Mouse (Mus musculus) ovary, postnatal 10 days (tissue): ENCODE measurements at regions not wholly inside any gene's neighbourhood (a gene's known extent, or its start where the extent isn't known, plus 50 kb on each side); places are given as distances from the start of the nearest gene placed in this dataset.
A peak's percentile ranks its signal among the peaks of the same experiment; 100 is the strongest.

Experiments used
- DNase-seq: peaks from one replicate; pipeline ENCODE4 v3.0.0; 2022; ENCODE audit warnings: low spot score

DNA sequence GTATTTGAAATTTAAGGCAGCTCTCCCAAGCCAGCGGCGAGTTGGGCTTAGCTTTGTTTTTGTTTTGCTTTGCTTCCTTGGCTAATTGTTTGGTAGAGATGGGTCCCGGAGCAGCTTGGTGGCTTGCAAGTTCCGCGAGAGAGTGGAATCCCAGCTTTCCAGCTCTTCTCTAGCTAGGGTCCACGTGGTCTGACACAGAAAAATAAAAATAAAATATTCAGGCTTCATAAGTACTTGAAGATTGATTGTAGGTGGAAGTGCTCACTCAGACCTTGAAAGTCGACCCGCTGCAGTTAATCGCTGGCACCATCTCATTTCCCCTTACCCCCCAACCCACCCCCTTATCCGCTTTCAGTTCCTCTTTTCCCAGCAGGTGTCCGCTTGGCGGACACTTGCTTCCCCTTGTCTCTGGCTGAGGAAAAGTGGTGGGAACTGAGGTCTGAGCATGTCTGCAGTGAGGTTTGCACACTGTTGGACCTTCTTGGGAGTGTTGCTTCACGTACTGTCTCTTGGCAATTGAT, 198.5 kb downstream of the Dusp6 start:
- DNase-seq: no peak

DNA sequence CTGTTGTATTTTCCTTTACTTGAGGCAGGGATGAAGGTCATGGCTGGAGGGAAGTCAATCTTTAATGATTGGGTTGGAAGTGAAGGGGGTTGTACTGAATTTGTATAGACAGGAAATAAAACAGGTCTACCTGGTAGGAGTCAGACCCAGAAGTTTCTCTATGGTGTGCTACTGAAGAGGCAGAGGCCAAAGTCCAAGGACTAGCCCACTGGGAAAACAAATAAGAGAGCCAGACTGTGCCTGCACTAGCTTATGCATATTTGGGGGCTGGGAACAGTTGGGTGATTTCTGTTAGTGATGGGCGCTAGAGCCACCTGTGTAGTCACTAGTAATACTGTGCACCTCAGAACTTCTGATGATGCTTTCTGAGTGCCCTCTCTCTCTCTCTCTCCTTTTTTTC, 203.7 kb downstream of the Dusp6 start:
- DNase-seq: no peak

DNA sequence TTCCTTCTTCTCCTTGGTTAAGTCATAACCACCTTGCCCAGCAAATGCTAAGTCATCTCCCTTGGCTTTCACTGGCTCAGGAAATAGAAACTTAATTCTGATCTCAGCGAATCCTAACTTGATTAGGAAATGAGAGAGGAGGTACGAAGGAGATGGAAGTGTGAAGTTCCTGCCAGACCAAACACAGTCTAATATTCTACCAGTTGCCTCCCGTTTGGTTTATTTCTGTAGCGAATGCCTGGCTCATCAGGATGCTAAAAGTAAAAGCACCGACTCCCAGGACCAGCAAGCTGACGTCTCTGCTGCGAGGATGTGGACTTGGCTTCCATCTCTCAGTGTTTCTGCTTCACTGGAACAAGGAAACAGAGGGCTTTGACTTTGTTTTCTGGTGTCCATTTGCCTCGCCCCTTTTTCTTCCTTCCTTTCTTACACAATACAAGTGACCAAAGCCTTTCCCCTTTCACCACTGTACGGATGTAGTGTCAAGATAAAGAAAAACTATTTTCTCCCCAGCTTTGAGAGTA, 204.3 kb downstream of the Dusp6 start:
- DNase-seq: no peak

DNA sequence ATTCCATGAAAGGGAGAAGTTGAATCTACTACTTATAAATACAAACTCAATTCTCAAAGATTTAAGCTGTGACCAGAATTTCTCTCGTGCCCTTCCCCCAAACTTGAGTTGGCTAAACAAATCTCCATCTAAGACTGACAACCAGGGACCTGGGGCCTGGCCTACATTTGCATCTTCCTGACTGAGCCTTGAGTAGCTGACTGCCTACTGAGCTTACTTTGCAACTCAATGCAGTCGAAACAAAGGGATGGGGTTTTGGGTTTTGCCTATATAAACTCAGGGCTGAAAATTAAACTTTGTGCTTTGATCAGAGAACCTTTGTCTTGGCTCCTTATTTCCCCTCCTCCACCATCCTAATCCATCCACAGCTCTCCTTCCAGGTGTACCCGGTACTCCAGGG, 205.9 kb downstream of the Dusp6 start:
- DNase-seq: no peak

DNA sequence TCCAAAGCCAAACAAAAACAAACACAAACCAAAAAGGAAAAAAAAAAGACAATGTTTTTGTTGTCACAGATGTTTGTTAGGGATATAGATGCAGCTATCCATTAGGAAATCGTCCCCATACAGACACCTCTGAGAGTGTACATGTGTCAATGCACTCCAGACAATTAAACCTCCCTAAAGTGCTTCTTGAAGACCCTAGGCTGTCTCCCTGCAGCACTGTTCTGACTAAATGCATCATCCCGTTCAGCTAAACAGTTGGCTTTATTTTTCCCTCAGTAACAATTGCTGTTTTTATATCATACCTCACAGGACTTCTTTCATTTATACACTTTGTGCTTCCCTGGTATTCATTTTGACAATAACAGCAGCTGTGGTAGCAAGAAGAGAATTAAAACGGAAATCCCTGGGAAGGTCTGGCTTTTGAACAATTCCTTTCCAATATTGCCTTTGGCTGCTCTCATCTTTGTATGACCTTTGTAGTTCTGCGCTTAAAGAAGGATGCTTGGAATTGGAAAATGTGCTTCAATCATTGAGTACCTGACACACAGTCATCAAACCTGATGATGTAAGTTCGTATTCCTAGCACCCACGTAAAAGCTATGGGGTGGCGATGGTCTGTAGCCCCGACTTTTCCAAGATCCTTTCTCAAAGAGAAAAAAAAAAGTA, 208.9 kb downstream of the Dusp6 start:
- DNase-seq: no peak

DNA sequence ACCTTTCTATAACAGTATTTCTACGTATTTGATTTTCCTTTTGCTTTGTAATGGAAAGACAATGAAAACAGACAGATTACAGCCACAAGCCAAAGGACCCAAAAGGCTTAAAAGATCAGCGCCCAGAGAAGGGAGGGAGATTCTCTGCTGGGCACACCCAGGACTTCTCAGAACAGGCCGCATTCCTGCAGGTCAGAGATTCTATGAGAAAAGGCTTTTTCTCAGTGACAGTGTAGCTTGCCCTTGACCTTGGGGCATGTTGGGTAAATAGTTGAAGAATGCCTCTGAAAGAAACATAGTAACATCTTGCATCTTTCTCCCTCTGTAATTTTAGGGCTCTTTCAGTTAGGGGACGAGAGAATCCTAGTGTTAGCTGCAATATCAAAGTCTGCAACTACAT, 209.8 kb downstream of the Dusp6 start:
- no peak for DNase-seq

DNA sequence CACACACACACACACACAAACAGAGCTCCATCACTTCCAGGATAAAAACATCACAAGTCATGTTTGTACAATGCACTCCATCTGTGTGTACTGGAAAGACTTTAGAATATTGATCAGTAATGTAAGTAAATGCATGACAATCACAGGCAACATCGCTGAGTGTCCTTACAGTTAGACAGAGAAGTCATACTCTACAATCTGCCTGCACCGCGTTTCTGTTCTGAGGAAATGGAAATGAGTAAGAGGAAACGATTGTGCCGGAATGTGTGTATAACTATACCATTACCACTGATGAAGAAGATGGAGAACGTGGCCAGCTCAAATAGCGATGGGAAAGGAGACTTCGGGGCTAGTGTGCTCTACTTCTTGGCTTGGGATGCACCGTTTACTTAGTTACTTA, 210.7 kb downstream of the Dusp6 start:
- no peak for DNase-seq

DNA sequence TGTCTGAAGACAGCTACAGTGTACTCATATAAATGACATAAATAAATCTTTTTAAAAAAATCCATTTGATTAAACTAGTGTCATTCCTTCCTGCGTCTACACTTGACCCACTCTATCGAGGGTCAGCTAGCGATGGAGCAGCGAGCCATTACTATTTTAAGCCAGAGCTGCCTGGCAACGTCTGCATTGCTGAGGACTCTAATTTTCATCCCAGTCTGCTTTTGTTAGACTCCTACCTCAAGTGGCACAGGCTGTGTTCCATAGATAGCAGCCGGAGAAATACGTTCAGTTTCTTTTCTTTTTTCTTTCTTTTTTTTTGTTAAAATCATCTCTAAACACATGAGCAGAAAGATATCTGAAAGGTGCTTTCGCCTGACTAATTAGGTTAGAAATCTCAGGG, 211.5 kb downstream of the Dusp6 start:
- DNase-seq: no peak

DNA sequence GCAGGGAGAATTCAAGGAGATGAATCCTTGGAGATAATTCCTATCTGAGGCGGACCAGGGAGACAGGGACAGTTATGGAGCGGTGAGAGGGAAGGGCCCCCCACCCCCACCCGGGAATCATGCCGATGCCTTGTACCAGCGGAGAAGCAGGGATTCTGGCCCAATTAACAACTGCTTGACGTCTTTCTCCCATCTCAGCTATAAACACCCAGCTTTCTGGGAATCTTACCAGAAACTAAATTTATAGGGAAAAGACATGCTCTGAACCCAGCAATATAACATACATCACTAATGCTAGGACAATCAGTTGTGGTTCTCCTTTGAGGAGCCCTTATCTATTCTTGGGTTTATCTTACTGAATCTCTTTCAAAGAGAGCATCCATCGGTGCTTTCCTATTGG, 213.2 kb downstream of the Dusp6 start:
- no peak for DNase-seq

DNA sequence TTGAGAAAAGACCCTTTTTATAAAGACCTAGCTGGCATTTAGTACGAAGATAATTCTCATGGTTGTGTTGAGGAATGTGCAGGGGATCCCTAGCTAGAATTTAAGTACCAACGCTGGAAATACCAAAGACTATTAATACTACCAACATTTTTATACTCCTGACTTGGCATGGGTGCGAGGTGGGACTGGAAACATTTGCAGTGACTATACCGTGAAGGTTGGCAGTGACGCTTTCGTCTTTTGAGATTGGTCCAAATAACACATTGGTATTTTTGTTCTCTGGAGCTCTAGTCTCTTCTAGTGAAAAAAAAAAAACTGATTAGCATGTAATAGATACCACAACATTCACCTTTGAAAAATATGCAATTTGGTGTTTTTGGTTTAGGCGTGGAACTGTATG, 213.7 kb downstream of the Dusp6 start:
- no peak for DNase-seq

DNA sequence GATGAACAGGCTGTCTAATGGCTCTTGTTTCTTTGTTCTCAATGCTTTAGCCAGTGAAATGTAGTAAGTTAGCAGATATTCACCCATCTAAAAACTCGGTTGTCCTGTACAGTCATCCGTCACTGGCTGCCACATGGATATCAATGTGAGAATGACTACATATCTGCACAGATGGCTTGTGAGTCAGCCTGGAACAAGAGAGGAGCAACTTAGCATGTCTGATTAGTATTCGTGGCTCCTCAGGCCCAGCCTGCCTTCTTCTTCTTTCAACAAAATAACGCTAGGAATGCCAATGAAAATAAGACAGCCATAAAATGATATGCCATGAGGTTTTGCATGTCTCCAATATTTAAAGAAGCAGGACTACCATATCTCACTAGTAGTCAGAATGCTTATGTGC, 217.5 kb downstream of the Dusp6 start:
- no peak for DNase-seq

DNA sequence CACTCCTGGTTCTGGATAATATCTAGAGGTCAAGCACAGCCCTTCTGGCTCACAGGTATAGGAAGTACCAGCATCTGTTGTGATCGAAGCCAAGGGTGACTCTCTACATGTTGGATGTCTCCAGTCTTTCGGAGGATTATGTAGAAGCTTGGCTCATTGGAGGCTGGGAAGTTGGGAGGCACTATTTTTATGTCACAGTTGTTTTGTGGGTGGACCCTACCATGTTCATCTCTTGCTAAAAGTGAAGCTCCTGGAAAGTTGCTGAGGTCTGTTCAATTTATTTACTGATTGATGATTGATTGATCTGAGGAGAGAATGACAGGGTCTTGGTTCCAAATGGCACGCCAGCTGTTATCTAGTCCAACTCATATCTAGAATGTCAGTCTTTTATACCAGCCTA, 219.0 kb downstream of the Dusp6 start:
- no peak for DNase-seq

DNA sequence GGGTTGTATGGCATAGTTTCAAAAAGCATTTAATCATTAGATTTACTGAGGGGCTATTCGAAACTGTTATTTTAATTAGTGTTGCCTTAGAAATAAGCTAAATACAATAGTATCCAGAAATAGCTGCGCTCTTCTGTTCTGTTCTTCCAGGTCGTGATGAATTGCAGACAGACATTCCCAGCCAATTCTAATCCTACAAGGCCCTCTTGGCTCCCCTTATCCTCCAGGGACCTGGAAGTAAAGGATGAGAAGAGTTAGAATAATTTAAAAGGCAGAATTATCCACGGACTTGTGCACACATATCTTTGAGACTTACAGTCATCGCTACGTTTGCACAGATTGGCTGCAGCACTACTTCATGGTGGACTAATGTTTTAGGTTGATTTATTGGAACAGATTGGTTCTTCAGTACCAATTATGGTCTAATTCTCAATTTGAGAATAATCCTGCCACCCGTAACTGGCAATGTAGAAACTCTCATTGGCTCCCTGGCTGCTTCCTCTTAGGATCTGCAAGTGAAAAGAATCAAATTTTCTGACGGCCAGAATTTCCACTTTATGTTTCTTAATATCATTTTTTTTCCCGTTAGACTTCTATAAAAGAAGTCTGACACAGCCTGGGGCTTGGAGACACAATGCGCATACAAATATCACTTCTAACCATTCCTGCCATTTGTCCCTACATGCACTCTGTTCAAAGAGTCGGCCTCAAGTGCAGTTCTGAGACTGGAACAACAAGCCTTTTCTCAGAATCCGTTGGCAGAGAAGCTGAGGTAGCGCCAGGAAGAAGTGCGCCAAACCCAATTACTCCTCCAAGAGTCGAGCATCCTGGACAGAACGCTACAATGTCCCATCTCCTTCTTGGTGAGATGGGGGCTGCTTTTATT, 225.4 kb downstream of the Dusp6 start:
- DNase-seq: no peak

DNA sequence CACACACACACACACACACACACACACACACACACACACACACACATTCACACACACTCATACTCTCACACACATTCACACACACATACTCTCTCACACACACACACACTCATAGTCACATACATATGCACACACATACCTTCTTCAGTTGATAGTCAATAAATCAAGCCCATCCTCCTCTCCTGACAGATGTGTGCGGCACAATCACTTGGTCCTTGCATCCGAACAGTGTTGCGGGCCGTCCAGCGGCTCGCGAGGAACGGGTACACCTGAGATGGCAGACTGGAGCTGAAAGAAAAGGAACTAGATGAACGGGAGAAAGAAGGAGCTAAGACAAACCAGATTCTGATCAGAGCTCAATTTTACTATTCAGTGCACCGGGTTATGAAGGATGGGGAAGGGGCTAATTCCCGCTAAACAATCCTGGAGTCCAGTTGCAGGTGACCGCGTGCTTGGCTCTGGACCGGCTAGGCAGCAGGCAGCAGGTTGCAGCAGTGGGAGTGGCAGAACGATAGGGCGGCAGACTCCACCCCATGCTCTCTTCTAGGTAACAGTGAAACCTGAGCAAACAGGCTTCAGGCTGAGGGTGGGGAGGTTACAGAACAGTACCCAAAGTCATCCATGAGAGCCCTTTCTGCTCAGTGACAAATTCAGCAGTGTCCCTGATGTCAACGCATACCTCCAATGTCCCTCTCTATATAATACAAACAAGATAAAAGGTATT, 247.8 kb downstream of the Csl start:
- no peak for DNase-seq

DNA sequence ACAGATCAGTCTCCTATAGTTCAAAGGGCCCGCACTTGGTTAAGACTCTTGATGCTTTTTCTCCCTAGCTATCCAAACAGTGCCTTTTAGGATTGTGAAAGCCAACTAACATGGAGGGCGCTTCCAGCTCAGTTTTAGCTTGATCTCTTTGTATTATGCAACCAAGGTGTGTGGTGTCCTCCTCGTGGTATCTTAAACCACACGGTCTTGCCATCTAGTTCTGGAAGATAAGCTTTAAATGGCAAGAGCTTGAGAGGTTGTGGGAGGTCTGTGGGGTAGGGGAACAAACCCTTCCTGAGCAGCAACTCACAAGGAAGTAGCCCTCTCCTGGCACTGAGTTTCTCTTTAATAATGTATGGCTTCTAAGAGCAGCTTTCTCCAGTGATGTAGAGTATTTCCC, 241.5 kb downstream of the Csl start:
- no peak for DNase-seq

DNA sequence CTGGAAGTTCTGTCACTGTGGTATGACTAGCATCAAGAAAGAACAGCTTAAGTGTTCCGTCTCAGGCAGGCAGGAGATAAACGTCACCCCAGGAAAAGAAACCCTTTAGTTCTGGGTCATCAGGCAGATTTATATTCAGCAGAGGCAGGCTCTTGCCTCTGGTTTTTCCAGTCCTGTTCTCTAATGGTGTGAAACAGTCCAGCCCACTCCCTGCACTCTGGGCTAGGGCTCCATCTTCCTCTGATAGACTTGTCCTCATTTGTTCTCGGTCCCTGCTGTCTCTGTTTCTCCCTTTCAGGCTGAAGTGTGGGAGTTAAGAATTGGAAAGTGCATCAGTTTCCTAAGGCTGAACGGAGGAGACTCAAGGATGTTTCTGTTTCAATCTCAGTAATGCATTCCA, 240.0 kb downstream of the Csl start:
- DNase-seq: no peak

DNA sequence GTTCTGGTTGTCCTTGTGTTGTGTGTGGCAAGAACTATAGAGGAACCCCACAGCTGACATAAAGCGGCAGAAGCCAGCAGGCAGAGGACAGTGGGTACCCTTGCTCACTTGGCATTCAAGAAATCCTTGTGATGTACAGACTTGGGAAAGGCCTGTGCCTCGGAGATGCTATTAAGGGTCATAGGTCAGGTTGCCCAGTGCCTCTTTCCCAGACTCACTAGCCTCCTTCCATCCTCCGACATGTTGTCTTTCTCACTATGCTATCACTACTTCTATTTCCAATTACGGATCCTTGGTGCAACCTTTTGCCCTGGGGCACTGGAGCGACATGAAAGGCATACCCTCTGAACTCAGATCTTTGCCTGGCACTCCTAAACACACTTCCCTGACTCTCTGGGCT, 235.6 kb downstream of the Csl start:
- DNase-seq: no peak

DNA sequence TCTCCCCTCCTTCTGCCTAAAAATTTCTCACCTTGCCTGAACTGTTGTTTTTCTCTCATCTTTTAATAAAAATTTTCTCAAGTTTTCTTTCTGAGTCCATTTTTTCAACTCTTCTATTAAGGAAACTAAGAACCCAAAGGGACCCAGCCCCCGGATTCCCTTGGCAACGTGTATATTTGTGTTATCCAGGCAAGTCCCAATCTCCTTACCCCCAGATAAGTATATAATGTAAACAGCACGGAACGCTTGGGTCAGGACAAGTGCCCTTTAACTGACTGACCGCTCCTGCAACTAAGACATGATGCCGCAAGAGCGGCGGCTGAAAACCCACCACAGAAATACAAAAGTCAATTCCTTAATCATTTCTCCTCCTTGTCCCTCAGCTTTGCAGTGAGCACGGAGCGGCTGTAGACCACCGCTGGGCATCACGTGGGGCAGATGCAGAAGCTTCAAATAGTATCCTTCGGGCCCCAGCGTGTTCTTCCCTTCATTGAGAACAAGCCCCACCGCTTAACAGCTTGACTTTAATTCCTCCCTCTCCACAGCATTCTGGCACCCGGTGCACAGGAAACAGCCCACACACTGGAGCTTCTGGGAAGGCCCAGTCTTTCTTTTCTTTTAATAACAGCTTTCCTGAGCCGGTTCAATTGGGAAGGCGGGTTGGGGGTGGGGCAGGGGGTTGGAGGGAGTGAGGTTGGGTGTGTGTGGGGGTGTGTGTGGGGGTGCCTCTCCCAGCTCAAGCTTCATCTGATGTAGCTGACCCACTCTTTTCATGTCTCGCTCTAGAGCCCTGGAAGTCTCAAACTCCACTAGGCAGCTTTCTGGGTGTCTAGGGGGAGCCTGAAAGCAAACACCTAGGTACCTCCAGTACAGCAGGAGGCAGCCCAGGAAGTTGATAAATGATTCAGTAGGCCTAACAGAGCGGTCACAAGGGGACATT, 234.9 kb downstream of the Csl start:
- DNase-seq: peak; percentile 5

DNA sequence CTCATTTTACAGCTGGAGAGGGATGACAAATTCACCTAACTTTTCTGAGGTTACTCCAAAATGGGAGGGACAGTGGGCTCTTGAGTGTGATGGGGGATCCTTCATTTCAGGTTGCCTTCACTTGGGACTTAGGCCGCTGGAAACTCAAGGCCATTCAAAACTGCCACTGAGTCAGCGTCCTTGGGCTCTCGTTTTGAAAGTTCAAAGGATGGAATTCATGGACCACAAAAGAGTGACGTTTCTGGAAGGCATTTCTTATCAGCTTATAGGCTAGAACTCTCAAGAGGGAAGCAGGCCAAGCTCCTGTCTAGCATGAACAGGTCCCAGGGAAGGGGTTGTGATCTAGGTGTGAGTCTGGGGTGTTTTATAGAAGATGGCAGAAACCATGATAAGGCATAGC, 233.3 kb downstream of the Csl start:
- DNase-seq: no peak

DNA sequence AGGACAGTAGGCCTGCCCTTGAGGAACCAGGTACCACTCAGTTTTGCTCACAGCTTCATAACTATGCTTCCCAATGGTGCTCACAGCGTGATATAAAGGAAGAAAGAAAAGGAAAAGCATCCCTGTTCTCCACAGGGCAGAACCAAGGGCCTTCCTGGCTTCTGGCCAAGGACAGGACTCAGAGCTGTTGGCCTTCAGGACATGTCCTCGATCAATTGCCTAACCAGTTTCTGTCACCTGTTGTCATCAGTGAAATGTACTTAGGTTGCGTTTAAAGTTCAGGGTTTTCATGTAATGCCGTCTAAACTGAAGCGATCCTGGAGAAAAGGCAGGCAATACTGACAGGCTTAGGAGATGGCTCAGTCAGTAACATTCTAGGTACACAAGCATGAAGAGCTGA, 232.9 kb downstream of the Csl start:
- DNase-seq: no peak

DNA sequence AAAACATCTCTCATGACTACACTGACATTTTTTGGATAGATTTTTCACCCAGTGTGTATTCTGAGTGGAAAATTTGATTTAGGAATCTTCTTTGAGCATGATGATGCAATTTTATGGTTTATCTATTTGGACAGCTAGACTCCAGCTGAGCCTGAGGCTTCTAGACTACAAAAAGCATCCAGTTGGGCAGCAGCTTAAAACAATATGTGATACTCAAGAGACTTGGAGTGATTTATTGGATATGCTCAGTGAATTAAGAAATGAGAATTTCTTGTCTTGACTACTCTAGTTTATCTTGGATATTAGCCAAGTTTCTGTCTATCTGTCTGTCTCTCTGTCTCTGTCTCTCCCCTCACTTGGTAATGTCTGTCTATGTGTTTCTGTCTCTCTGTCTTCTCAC, 228.4 kb downstream of the Csl start:
- no peak for DNase-seq

DNA sequence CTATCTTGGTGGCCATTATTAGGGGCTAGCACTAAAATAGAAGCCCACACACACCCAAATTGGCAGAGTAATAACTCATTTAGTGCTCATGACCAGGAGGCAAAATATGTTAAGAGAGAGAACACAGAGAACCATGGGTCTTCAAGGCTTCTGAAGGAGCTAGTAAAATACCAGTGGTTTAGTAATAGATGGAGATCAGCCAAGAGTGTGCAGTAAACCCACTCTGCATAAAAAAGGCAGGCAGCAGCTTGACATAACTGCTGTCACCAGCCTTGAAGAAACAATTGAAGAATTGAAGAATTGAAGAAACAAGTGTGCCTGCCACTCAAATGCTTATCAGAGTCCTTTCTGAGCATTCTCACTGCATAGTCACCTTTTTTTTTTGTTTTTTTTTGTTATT, 227.9 kb downstream of the Csl start:
- no peak for DNase-seq
